In the genomic region with DNA sequence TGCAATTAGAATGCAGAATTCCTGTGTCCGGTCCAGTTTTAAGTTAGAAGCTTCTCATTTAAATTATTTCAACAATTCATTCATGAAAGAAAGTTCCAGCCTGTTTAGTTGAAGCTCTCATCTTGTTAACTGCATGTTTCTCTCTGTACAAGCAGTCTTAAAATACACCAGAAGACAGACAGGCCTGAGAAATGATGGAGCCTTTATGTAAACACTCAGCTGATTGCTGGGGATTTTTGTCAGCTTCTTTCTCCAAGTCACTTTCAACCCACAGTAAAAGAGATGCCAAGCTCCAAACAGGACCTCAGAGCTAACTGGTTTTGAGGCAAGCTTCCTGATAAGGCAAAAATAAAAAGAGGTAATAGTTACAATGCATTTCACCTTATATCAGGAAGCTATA, we compare ENCODE assay signal across 29 mouse cellular contexts. TPM values are rescaled to one million over a fixed set of nuclear protein-coding genes. Genes with fewer than 3 reads are reported as not detected.
DNase-seq lines count a peak whose midpoint lies in the region; ATAC-seq and TF ChIP-seq lines count a peak whose summit lies in the region.
"Had no signal": no experiment of that assay in that cellular context is flagged by ENCODE, and none has a peak within 500 bp of the region (broad histone marks: within the 10 kb centered on the region; RNA-seq: fewer than 3 reads in every experiment).

No protein-coding gene starts in this region.

- no peaks in the 10 kb centered on the region for H3K36me3 ChIP-seq in lung, embryonic 14.5 days (ENCODE audit: insufficient read depth)
- H3K36me3 ChIP-seq: embryonic facial prominence, embryonic 10.5 days; embryonic facial prominence, embryonic 12.5 days; forebrain, embryonic 10.5 days; forebrain, embryonic 12.5 days; G1E had no signal

- no peak overlapping the region for H3K4me2 ChIP-seq in lung, embryonic 14.5 days
- H3K4me2 ChIP-seq: embryonic facial prominence, embryonic 12.5 days; forebrain, embryonic 12.5 days had no signal

- H3K4me3 ChIP-seq in lung, embryonic 14.5 days (ENCODE audit: low read depth, low read length), result no peak overlapping the region
- H3K4me3 ChIP-seq in embryonic fibroblast, embryonic 13.5 days (ENCODE audit: insufficient read depth, low read length), result no peak overlapping the region
- H3K4me3 ChIP-seq: embryonic facial prominence, embryonic 10.5 days; embryonic facial prominence, embryonic 12.5 days; erythroblast, embryonic 14.5 days; forebrain, embryonic 10.5 days; forebrain, embryonic 12.5 days had no signal

- peak; percentile 98 for ATAC-seq in frontal cortex, adult (ENCODE audit: low TSS enrichment)
- no peak for ATAC-seq in lung, embryonic 14.5 days (ENCODE audit: insufficient read depth)
- ATAC-seq: activated CD4-positive, CD25-positive, alpha-beta regulatory T cell, adult 4 months; CD4-positive, CD25-positive, alpha-beta regulatory T cell, adult 4 months; forebrain, embryonic 14.5 days; forebrain, embryonic 16.5 days; Patski had no signal

- no peak for TF ChIP-seq POLR2A in embryonic fibroblast, embryonic 13.5 days (IDR thresholded peaks at IDR 0.05; ENCODE audit: low read depth, low read length)

- no peaks in the 10 kb centered on the region for H3K27me3 ChIP-seq in lung, embryonic 14.5 days (ENCODE audit: insufficient read depth, low read length)
- H3K27me3 ChIP-seq: CH12.LX; embryonic facial prominence, embryonic 12.5 days; forebrain, embryonic 12.5 days; Patski had no signal

- H3K27ac ChIP-seq in lung, embryonic 14.5 days (ENCODE audit: low read depth), result no peak overlapping the region
- H3K27ac ChIP-seq in embryonic fibroblast, embryonic 13.5 days (ENCODE audit: insufficient read depth, low read length), result peak overlapping the region; percentile 54
- H3K27ac ChIP-seq: embryonic facial prominence, embryonic 10.5 days; embryonic facial prominence, embryonic 12.5 days; forebrain, embryonic 10.5 days; forebrain, embryonic 12.5 days had no signal

- no peaks in the 10 kb centered on the region for H3K9me3 ChIP-seq in lung, embryonic 14.5 days (ENCODE audit: low read depth, low read length)
- H3K9me3 ChIP-seq: embryonic facial prominence, embryonic 10.5 days; embryonic facial prominence, embryonic 12.5 days; forebrain, embryonic 10.5 days; forebrain, embryonic 12.5 days; G1E had no signal

- TF ChIP-seq CTCF in lung, embryonic 14.5 days (IDR thresholded peaks at IDR 0.05; ENCODE audit: low read depth), result no peak
- TF ChIP-seq CTCF in embryonic fibroblast, embryonic 13.5 days (IDR thresholded peaks at IDR 0.05; ENCODE audit: borderline replicate concordance, insufficient read depth, low read length), result no peak

- no peak for DNase-seq in frontal cortex, postnatal 14 days (ENCODE audit: low spot score in 2 of 2)
- peak; percentile 8 for DNase-seq in lung, embryonic 14.5 days
- no peak for DNase-seq in lung, postnatal 4 days
- DNase-seq in adipocyte (ENCODE audit: low spot score), result peak; percentile 25
- DNase-seq in adrenal gland, postnatal 25 days, result no peak
- DNase-seq in heart, adult 18-20 months, result no peak
- DNase-seq: adrenal gland, adult 2 months; adrenal gland, postnatal 10 days; adrenal gland, postnatal 36 days; B cell, adult 2 months; cerebellum, adult 11 months; cerebellum, adult 2 months; cerebellum, adult 9-10 months; cerebellum, postnatal 10 days; cerebellum, postnatal 25 days had no signal

- H3K4me1 ChIP-seq in lung, embryonic 14.5 days (ENCODE audit: insufficient read depth), result no peaks in the 10 kb centered on the region
- peaks cover 7% of the 10 kb centered on the region for H3K4me1 ChIP-seq in embryonic fibroblast, embryonic 13.5 days (ENCODE audit: control insufficient read depth, insufficient read depth, low read length)
- H3K4me1 ChIP-seq: embryonic facial prominence, embryonic 10.5 days; embryonic facial prominence, embryonic 12.5 days; forebrain, embryonic 12.5 days had no signal

- H3K9ac ChIP-seq in lung, embryonic 14.5 days, result no peak overlapping the region
- H3K9ac ChIP-seq: embryonic facial prominence, embryonic 12.5 days; forebrain, embryonic 12.5 days had no signal

- WGBS in lung, embryonic 14.5 days, result 70% methylated on average over 1 of the region's 1 CpGs

RNA-seq across cellular contexts. Expression of a gene that starts 14.8 kb away (rescaled TPM):
- polyA plus RNA-seq in lung, embryonic 14.5 days (2014; fragmentation: Nextera tagmentation; extraction: Ambion mirVana), result 87.0 and 89.5 TPM in 2 replicates
- 998 and 1,092 TPM in 2 replicates for polyA plus RNA-seq in embryonic fibroblast, embryonic 13.5 days (2011; ENCODE audit: insufficient read length, low read depth, missing spikeins)
- total RNA-seq in adrenal gland, postnatal 25 days (2021), result 9.1 and 10.4 TPM in 2 replicates
- 10 to 100 TPM; 10.3 to 10.7 TPM for total RNA-seq in heart, adult 18-20 months (2021)
- total RNA-seq: CH12.LX had no signal
- polyA plus RNA-seq: CD4-positive, CD25-positive, alpha-beta regulatory T cell, adult 4 months; G1E had no signal

Comparison
In these comparisons a context has a peak if more than half of its experiments do, and no peak if none do; other contexts are left out.
1. DNase-seq: peak in lung, embryonic 14.5 days (single experiment) and adipocyte (single experiment); none in frontal cortex, postnatal 14 days (0 of 2), lung, postnatal 4 days (0 of 2), adrenal gland, postnatal 25 days (single experiment) and heart, adult 18-20 months (0 of 2).